Mouse (Mus musculus): ENCODE measurements at regions not wholly inside any gene's neighbourhood (a gene's known extent, or its start where the extent isn't known, plus 50 kb on each side); places are given as distances from the start of the nearest gene placed in this dataset.

DNA sequence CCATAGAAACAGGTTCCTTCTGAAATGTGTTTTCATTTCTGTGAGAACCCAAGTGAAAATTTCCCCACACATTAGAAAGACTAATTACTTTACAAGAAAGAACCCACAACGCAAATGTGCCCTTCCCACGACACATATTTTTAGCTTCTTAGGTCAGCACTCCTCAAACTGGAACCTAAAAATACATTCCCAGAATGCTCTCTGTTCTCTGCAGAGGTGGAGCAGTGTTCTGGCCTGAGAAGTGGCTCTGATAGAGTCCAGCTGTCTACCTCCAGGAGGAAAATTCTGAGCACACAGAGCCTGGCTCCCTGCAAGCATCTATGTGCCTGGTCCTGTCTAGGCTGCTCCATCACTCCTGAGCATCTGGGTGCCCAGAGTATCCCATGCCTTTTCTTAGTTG is 184.3 kb upstream of the BB014433 start:
- TF ChIP-seq POLR2A (IDR thresholded peaks at IDR 0.05; ENCODE audit: insufficient read depth, low read depth, low read length) (no peak), CTCF (IDR thresholded peaks at IDR 0.05; ENCODE audit: insufficient read depth, low read depth, low read length) (no peak)

Measured in olfactory bulb, adult 2 months (tissue).